Mouse (Mus musculus) adrenal gland, postnatal 14 days (tissue): ENCODE measurements around the gene Gab3. TPM values are rescaled to one million over a fixed set of nuclear protein-coding genes. Genes with fewer than 3 reads are reported as not detected.

Experiments used
- DNase-seq: peaks from one replicate; pipeline ENCODE4 v3.0.0; 2021; ENCODE audit warnings: mixed read lengths
- long read RNA-seq, 2 experiments: library from polyadenylated mRNA; stranded (forward); transcript quantifications; one replicate each; pipeline ENCODE4 v2.0.0; 2021
- total RNA-seq: library from RNA; stranded (reverse); gene quantifications from 2 replicates; pipeline ENCODE4 v1.2.3, GENCODE M21; 2021

Gene Gab3
- total RNA-seq = 2.3 and 3.6 TPM in 2 replicates
- long read RNA-seq, experiment 1, partial matches to known transcripts = 0 of 2 reads
- long read RNA-seq, experiment 1, other reads (novel, unspliced or antisense) = 1 of 2 reads
- long read RNA-seq, experiment 2, partial matches to known transcripts = 1 of 2 reads
- long read RNA-seq, experiment 2, other reads (novel, unspliced or antisense) = 0 of 2 reads

- DNase-seq = peak; percentile 68
These were observed at the start of gene Gab3 for GRCm38 (mm10) chrX:75084774-75085508. Gene Gab3, minus strand, starts transcription at chrX:75085458.

DNA sequence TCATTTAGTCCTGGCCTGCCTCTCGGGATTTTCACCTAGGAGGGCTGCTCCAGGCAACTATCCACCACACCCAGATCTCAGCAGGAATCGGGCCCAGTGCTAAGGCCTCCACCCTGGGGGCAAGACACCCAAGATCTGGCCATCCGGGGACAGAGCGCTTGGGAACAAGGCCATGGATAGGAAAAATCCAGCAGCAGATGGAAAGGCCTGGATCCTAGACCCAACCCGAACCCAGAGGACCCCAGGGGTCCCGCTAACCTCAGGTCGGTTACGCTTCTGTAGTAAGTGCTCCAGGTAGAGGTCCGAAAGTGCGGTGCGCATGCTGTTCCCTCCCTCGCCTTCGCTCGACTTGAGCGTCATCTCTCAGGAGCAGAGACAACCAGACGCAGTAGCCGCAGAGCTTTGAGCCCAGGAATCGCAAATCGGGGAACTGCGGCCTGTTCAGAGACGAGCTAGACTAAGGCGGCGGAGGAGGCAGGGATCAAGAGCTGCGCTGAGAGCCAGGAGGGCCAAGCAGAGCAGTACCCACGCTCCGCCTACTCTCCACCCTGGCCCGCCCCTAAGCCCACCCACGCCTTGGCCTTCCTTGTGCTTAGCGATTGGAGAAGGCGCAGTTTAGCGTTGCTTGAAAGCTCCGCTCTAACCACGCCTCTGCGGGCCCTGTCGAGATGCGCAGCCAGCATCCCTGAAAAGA lies 45.4 kb upstream of the Gab3 start, which contains the start of gene Mpp1:
Gene Mpp1, minus strand, starts transcription at position 550 of the 694 bp plus-strand sequence.
- peak; percentile 83 for DNase-seq

GRCm38 (mm10) chrX:75129474-75129873 lies 44.2 kb upstream of the Gab3 start:
- DNase-seq = no peak

DNA sequence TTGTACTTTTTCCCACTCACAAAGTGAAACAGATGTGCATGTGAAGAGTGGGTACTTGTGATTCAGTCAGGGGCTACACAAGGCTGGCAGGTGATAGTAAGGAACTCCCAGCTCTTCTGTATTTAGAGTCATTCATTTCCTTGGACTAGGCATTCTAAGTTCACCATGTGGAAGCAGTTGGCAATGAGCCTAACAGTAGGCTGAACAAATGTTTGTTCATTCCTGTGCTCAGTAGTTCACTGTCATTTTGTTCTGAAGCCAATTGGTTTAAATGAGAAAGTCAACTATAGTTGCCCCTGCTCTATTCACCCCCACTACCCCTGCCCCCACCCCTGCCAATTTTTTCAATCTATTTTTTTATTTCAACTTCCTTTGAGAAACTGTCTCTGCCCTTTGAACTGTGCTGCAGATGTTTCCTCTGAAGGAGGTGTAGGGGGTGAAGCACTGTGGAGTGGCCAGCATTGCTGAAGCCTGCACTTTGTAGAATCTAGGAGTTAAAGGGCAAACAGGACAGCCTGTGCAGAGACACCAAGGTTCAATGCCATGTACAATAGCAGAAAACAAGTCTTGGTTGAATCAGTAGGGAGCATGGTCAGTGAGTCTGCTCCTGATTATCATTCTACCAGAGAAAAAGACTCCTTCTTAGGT lies 43.2 kb upstream of the Gab3 start:
- DNase-seq = no peak

- no peak for DNase-seq
These were observed 41.6 kb upstream of the Gab3 start for GRCm38 (mm10) chrX:75126893-75127292.

DNA sequence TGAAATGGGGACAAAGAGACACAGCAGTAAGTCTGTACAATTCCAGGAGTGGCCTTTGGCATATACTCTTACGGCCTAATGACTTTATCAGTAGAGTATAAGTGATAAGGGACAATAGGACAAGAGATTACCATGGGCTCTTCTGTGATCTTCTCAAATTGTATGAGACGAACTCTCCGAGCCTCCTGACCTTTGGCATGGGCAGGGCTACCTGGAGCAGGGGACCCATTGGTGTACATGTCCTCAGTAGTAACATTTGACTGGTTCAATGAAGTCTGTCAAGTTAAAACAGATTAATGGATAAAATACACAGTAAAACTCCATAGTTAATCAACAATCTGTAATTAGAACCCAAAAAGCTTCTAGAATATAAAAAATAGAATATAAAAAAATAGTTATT lies 40.3 kb upstream of the Gab3 start:
- DNase-seq = no peak

DNA sequence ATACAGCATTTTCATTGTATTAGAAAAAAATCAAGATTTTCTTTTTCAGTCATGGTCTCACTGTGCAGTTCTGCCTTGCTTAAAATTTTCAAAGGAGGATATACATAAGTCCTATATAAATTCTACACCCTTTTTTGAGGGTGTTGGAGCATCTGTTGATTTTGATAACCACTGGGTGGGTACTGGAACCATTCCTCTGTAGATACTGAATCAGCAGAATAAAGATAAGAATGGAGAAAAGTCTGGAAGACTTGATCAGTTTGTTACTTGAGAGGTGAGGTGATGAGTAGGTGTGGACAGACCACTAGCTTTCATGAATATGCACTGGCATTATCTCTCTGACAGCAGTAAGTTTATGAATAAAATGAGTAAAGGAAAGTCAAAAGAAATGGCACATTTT lies 30.3 kb upstream of the Gab3 start:
- no peak for DNase-seq

DNA sequence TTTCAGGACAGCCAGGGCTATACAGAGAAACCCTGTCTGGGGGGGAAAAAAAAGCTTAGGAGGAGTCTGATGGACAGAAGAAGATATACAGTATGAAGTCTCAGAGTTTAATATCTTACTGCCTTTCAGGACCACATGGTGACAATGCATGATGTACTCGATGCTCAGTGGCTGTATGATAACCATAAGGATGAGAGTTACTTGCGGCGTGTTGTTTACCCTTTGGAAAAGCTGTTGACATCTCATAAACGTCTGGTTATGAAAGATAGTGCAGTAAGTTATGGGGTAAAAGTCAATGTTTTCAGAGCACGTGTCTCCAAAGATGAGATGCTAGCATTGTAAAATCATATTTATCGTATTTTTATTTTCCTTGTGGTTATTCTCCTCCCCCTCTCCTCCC lies 17.0 kb upstream of the Gab3 start:
- DNase-seq = no peak

- DNase-seq = no peak
These were observed 13.5 kb upstream of the Gab3 start for GRCm38 (mm10) chrX:75098799-75099198.

- DNase-seq = peak; percentile 41
These were observed 11.0 kb upstream of the Gab3 start for GRCm38 (mm10) chrX:75096163-75096770.

- peak; percentile 95 for DNase-seq
These were observed 10.3 kb upstream of the Gab3 start, which contains the start of gene Dkc1 for GRCm38 (mm10) chrX:75095369-75096162. Gene Dkc1, plus strand, starts transcription at chrX:75095854.

GRCm38 (mm10) chrX:75085654-75086053 lies 396 bp upstream of the Gab3 start:
- no peak for DNase-seq

DNA sequence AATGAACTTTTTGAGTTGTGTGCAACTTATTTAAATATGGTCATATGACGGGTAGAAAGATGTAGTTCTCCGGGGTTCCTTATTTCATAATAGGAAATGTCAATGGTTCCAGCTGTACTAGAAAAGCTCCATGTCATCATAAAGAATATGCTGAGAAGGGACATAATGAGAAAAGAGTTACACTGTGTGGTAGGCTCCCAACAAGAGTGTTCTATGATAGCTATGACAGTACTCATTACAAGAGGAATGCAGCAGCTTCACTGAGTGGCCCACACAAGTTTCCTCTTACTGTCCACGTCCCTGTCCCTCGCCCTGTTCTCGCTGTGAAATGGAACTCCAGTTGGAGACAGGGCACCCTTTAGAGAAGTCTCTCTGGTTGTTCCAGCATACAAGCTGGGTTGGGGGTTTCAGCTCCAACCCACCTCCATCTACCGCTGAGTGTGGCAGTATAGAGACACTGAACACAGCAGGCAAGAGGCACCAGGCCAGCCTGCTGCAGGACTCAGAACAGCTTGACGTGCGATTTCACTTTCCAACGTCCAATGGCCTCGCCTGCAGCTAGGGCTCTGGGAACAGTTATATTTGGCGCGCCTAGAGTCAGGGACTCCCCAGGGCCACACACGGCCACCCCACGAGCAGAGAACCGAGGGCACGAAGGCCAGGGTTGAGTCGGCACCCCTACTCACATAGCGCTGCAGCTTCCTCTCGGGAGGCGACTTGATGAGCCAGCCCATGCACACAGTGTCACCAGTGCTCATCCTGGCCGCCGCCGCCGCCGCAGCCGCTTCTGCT lies 1.1 kb downstream of the Gab3 start:
- peak; percentile 42 for DNase-seq

DNA sequence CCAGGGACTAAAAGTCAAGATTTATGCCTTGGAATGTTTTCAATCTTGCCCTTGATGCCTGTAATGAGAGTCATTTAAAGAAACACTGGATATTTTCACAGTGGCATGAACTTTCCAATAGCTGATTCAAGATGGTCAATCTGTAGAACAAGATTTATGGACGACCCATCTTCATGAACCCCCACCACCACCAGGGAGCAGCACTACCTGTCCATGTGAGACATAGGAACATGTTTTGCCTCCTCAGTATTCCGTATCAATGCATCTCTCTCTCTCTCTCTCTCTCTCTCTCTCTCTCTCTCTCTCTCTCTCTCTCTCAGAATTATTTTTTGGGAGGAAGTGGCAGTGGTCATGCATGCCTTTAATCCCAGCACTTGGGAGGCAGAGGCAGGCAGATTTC lies 2.9 kb downstream of the Gab3 start:
- no peak for DNase-seq

DNA sequence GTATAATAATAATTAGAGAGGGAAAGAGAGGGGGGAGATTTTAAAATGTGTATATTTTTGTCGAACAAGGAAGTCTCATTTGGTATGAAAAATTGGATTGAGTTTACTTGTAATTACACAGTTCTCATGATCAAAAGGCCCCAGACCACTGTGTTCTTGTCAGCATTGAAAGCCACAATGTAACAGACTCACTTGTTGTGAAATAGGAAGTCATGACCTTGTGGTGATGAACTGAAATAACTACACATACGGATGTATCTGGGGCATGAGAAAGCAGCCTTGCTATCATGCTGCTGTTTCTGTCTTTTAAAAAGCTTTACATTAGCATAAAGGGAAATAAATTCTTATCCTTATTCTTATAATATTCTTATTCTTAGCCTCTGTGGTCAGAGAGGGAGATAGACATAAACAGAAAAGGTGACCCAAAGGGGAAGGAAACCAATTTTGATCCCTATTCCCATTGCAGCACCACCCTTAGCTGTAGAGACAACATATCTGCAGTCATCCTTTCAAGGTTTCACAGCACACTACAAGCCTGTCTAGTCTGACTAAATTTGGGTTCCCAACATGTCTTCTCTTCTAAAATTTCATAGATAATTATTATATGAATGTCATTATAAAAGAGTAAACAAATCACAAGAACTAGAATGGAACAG lies 29.0 kb downstream of the Gab3 start:
- no peak for DNase-seq

GRCm38 (mm10) chrX:75046921-75047635 lies 38.2 kb downstream of the Gab3 start:
- DNase-seq = peak; percentile 59

GRCm38 (mm10) chrX:75045931-75046330 lies 39.3 kb downstream of the Gab3 start:
- DNase-seq = no peak

DNA sequence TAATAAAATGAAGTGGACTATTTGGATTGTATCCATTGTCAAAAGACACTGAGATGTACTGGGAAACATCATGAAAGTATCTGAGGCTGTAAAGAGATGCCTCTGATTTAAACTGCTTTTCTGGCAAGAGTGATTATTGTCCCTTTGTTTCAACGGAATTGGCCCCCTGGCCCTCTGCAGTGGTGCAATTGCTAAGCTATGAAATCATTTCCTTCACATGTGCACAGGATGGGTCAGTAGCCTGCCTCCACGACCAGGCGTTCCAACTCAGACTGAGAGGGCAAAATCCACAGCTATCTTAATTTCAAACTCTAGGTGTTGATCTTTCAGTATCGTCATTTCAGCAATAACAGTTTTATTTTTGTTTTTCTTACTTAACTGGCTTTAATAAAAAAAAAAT lies 40.7 kb downstream of the Gab3 start:
- no peak for DNase-seq

DNA sequence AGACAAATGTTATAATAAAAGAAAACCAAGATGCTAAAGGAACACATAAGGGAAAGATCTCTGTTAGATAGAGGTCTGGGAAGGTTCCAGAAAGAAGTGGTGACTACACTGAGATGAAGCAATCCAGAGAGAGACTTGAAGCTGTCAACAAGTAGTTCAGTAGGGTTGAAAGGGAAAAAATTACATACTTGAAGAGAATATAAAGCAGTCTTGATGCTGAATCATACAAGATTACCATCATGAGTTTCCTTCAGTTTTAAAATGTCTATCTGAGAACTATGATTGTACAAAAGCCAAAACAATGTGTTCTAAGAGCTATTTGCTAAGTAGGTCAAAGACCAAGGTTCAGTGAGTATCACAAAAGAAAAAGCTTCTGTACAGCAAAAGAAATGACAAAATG lies 48.6 kb downstream of the Gab3 start:
- DNase-seq = no peak
